Mouse (Mus musculus): ENCODE results near the gene Odf3l1. TPM values are rescaled to one million over a fixed set of nuclear protein-coding genes. Genes with fewer than 3 reads are reported as not detected.
"Not testable (repeated sequence)": the region's sequence is repeated elsewhere in the genome, so short reads cannot be mapped to it uniquely, and the experiment has no call there.

Odf3l1 gene
- total RNA-seq (2021), result not detected
- long read RNA-seq, experiment 1, result 0 reads
- long read RNA-seq, experiment 2, result 0 reads

DNA sequence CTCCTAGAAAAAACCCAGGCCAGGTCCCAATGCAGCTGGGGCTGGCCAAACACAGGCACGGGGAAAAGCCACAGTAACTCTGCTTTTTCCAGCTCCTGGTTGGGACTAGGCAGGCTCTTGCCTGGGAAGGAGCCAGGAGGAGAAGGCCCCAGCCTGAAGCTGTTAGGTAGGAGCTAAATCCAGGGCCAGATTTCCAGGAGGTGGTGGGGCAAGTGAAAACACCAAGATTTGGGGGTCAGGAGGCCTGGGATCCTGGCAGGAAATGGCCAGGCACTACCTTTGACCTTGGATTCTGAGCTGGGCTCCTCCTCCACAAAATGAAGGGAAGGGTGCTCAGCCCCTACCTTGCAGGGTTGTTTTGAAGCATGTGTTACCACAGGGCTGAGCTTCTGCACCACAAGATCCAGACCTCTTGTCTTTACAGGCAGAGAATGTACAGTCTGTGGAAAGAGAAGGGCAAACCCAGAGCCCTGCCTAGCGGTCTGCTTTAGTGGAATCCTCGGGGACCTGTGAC is at the start of gene Odf3l1:
Gene Odf3l1, minus strand, starts transcription at position 464 of the 514 bp plus-strand sequence.
- intact Hi-C loops (cut with DNase I), result no loop called here
- DNase-seq, result no peak

DNA sequence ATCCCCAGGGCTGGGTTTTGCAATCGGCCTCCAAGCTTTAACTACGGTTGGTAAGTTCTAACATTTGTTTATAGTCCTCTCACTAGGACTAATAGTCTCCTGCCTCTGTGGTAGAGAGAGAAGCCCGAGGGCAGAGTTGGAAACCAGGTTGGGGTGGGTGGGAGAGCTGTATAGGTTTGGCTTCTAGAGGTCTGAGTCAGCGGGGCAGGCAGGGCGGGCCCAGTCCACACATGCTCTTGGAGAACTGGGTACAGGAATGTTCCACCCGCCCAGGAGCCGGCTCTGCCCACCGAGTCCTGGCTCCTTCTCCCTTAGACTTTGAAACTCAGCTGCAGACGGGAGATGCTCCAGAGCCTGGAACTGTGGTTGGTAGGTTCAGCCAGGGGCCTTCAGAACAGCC is 49.5 kb upstream of the Odf3l1 start:
- intact Hi-C loops (cut with DNase I), result no loop called here
- peak; percentile 35 to 42 for DNase-seq

DNA sequence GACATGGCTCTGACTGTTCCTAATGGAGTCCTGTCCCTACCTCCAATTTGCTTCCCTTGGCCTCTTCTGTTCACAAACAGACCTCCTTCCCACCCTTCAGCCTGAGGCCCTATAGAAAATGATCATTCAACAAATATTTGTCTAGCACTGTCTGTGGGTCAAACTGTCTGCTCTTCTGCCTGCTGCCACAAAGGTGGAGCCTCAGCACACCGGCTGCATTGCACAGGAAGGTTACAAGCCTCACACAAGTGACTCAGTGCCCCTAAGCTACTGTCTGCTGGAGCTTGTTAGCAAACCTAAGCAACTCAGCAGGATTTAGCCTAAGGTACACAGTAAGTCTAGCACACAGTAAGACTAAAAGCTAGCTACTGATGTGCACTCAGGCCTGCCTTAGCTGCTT is 46.5 kb upstream of the Odf3l1 start:
- DNase-seq, result no peak
- intact Hi-C loops (cut with DNase I), result no loop called here

DNA sequence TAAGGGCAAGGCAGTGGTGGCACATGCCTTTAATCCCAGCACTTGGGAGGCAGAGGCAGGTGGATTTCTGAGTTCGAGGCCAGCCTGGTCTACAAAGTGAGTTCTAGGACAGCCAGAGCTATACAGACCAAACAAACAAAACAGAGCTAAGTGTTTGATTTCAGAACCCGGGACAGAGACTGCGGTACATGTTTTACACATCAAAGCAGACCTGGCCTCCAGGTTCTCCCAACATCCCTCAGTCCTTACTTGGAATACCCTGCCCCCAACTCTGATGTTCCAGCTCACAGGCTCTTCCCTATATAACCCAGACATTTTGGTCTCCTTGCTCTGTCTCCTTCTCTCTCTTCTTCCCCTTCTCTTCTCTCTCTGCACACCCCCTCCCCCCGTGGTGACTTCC is 45.5 kb upstream of the Odf3l1 start:
- intact Hi-C loops (cut with DNase I); DNase-seq: not testable (repeated sequence)

DNA sequence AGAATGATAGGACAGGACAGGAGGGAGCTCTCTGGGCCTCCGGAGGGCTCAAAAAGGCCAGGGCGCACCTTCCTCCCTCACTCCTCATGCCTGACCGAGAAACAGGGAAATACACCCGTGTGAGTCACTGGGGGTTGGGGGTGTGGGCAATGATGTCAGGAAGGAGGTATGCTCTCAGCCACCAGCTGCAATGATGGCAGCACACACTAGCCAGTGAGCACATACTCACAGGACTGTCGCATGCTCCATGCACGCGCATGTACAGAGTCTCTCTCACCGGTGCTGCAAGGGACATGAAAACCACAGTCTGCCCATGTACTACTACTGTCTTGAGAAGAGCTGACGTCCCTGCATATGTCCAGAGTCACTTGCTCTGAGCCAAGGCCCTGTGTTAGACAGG is 43.1 kb upstream of the Odf3l1 start:
- intact Hi-C loops (cut with DNase I), result no loop called here
- DNase-seq, result peak in 1 of 2 experiments; percentile 20

DNA sequence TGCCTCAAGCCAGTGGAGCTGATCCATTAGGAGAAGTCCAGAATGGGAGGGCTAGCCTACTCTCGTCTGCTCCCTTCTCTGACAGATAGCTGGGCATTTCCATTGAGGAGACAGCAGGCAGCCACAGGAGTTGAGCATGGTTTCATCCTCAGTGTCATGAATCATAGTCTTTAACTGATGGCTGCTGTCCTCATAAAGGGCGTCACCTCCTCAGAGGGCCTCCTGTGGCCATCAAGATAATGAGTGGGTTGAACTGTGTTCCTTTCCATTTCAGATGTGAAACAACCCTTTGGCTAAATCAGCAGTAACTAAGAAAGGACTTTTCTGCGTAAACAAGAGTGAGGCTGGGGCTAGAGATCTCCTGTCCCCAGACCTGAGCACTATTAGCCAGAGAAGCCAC is 39.2 kb upstream of the Odf3l1 start:
- DNase-seq, result no peak
- intact Hi-C loops (cut with DNase I), result no loop called here

DNA sequence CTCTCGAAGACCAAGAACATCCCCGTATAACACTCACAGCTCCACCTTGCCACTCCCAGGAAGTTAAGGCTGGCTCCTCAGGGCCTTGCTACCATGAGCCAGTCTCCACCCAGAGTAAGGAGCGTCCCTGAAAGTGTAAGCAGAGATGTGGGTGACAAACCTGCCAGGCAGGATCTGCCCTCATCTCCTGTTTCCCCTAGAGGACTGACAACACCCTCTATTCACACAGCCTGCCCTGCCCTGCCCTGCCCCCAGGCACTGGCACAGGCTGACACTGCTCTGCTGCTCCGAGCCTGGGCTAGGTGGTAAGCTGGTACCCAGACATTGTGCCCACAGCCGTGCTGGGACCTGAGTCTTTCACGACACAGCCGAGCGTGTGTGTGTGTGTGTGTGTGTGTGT is 36.7 kb upstream of the Odf3l1 start:
- intact Hi-C loops (cut with DNase I), result no loop called here
- peak in 1 of 2 experiments; percentile 26 for DNase-seq

DNA sequence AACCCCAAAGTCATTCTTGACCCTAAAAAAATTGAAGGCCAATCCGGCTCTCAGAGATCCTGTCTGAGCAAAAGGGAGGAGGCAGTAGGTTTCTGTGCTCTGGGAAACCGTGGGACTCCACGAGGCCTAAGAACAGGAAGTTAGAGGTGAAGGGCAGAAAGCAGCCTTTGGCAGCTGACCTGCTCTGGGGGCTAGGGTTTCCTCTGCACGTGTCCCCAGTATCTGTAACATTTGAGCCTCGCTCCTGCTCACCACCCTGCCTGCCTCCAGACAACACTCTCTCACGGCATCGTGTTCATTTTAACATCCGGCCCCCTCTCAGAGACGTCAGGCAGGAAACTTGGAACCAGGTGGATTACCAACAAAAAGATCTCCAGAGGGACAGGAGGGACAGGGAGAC is 36.1 kb upstream of the Odf3l1 start:
- intact Hi-C loops (cut with DNase I), result no loop called here
- peak in 1 of 2 experiments; percentile 15 for DNase-seq

DNA sequence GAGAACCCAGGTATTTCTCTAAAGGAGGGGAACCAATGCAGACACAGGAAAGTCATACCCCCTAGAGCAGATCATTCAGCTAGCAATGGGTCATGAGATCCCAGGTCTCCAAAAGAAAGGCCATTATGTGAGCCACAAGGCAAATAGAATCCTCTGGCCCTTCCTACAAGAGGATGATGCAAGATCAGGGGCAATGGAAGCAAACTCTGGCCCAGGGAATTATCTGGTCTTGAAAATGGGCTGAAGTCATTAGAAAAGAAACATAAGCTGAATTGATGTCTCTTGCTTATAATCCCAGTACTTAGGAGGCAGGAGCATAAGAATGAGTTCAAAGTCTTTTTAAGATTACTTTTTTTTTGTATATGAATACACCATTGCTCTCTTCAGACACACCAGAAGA is 35.6 kb upstream of the Odf3l1 start:
- no peak for DNase-seq

DNA sequence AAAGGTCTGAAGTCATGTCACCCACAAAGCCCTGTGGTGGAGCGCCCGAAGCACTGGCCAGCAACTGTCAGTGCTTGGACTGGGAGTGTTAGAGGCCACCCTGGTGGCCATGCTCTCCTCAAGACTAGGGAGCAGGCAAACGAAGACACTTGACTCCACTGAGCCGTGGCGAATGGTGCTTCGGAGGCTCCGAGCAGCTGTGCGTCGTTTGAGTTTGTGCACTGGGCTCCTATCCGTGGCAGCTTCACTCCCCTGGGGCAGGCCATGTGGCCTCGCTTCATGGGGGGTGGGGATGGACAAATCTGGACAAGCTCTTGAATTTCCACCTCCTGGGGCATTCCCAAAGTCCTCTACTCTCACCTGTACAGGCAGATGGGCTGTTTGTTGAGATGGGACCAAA is 34.9 kb upstream of the Odf3l1 start:
- DNase-seq, result no peak
- intact Hi-C loops (cut with DNase I), result loop anchor here (10.0 kb wide), 1 partner anchor 325 kb away; no protein-coding TSS in a partner anchor

More for the DNA sequence above, 35.6 kb upstream of the Odf3l1 start:
- intact Hi-C loops (cut with DNase I), result no loop called here

DNA sequence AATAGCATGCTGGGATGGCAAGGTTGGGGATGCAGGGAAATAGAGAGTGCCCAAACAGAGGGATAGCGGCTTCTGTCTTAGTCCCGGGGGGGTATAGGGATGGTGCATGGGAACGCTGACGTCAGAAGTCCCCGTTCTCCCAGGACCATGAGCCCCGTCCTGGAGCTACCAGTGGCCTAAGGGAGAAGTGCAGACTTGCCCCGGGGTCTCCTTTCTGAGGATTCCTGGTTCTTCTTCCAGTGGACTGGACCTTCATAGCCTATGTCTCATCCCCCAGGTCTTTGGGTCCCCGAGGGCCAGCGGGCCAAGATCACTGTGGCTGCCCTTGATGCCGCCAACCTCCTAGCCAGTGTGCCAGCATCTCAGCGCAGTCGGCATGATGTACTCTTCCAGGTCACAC is 32.3 kb upstream of the Odf3l1 start:
- intact Hi-C loops (cut with DNase I), result loop anchor here (10.0 kb wide), 1 partner anchor 328 kb away; no protein-coding TSS in a partner anchor
- no peak for DNase-seq

DNA sequence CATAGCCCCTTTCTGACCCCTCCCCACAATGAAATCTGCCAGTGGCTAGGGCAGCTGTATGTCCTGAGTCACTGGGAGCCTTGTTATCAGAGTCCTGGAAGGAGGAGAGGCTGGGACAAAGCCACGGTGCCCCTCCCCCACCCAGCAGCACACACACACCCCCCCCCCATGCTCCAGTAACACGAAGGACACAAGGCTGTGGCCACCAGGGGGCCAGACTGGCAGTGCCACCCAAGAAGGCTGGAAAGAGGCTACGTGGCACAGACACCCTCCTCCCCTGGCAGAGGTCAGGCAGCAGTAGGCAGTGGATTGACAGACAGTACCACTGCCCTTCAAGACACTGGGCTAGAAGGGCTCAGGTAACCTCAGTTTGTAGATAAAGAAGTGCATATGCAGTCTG is 29.5 kb upstream of the Odf3l1 start:
- intact Hi-C loops (cut with DNase I), result loop anchor here (5.0 to 10.0 kb wide), 2 partner anchors 33 to 331 kb away; partner anchors contain the start of gene Snx33
- DNase-seq, result no peak

DNA sequence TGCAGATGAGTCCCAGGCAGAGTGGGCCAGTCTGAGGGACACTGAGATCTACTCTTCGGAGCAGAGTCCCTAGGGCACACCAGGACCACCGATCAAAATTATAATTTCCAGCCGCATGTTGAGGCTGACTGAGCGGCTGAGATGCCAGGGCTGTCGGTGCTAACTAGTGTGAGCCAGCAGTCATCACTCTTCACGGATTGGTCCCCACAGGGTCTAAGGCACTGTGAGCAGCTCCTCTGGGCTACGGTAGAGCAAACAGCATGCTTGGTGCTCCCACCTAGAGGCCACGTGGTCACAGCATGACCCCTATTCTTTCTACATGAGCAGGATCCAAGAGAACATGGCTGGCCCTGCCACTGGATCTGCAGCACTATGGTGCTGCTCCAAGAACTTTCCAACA is 28.8 kb upstream of the Odf3l1 start:
- no peak for DNase-seq
- intact Hi-C loops (cut with DNase I), result loop anchor here (5.0 to 10.0 kb wide), 2 partner anchors 34 to 331 kb away; partner anchors contain the start of gene Snx33

DNA sequence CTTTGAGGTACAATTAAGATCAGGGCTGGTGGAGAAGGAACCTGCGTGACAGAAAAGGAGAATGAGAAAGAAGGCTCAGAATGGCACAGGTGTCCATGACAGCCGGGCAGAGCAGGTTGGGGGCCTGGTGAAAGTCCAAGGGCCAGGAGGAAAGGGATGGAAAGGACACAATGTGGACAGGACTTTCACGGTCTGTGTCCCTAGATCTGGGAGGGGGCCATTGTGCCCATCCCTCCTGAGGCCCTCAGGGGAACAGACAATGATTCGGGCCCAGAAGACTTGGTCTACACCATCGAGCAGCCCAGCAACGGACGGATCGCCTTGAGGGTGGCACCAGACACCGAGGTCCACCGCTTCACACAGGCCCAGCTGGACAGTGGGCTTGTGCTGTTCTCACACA is 27.6 kb upstream of the Odf3l1 start:
- intact Hi-C loops (cut with DNase I), result loop anchor here (5.0 to 10.0 kb wide), 2 partner anchors 35 to 333 kb away; partner anchors contain the start of gene Snx33
- DNase-seq, result no peak

DNA sequence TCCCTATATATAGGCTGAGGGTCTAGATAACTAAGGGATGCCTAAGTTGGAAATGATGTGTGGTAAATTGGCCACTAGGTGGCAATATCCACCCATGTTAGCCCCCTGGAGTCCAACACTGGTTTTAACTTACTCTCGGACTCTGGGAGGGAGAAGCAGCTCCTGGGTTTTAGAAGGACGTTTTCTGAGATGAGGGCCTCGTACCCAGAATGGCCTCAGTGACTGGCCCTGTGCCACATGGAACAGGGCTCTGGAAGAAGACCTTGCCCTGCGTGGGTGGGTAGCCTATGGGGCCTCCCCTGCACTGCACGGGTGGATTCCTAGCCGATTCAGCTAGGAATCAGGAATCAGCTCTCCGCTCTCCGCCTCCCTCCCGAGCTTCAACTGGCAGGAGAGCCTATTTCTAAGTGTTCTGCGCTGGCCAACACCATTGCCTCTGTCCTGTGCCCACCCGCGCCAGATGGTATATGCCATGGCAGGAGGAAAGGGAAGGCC is 27.1 kb upstream of the Odf3l1 start:
- intact Hi-C loops (cut with DNase I), result loop anchor here (2.0 to 10.0 kb wide), 3 partner anchors 36 to 333 kb away; partner anchors contain the start of gene Snx33
- DNase-seq, result peak; percentile 43 to 47

DNA sequence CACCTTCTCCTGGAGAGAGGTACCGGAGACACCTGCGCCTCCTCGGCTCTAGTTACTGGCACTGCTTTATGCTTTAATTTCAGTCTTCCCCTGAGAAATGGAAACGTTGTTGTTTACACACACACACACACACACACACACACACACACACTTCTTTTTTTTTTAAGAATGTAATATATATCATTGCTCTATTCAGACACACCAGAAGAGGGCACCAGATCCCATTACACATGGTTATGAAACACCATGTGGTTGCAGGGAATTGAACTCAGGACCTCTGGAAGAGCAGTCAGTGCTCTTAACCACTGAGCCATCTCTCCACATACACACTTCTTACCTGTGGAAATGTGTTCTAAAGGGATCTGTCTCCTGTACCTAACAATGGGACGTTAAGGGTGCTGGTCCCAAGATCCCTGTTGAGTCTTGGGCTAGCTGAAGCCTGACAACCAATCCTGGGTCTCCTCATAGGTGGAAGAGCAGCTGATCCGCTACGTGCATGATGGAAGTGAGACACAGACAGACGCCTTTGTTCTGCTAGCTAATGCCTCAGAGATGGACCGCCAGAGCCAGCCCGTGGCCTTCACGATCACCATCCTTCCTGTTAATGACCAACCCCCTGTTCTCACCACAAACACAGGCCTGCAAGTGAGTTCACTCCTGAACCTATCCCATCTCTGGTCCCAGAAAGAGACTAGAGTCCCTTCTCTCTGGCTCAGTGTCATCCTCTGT is 26.2 kb upstream of the Odf3l1 start:
- DNase-seq, result no peak
- intact Hi-C loops (cut with DNase I), result loop anchor here (2.0 to 10.0 kb wide), 3 partner anchors 37 to 334 kb away; partner anchors contain the start of gene Snx33

DNA sequence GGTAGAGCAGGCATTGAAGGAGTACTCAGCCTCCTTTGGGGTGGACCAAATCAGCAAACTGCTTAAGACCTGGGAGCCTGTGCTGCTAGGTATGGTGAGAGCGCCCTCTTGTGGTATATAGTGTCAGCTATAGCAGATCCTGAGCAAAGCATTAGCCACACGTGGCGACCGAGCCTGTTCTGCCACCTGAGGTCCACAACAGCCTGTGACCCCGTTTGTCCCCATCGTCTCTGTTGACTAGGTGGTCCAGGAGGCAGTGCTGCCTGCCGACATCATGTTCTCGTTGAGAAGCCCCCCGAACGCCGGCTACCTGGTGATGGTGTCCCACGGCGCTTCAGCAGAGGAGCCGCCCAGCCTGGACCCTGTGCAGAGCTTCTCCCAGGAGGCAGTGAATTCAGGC is 25.3 kb upstream of the Odf3l1 start:
- intact Hi-C loops (cut with DNase I), result loop anchor here (2.0 to 10.0 kb wide), 4 partner anchors 37 to 335 kb away; partner anchors contain the start of gene Snx33
- DNase-seq, result peak in 1 of 2 experiments; percentile 59

DNA sequence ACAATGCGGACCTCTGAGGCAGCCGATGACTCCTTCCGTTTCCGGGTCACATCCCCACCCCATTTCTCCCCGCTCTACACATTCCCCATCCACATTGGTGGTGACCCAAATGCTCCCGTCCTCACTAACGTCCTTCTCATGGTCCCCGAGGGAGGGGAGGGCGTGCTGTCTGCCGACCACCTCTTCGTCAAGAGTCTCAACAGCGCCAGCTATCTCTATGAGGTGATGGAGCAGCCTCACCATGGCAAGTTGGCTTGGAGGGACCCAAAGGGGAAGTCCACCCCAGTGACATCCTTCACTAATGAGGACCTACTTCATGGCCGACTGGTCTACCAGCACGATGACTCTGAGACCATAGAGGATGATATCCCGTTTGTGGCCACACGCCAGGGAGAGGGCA is 23.1 kb upstream of the Odf3l1 start:
- intact Hi-C loops (cut with DNase I), result no loop called here
- DNase-seq, result no peak

DNA sequence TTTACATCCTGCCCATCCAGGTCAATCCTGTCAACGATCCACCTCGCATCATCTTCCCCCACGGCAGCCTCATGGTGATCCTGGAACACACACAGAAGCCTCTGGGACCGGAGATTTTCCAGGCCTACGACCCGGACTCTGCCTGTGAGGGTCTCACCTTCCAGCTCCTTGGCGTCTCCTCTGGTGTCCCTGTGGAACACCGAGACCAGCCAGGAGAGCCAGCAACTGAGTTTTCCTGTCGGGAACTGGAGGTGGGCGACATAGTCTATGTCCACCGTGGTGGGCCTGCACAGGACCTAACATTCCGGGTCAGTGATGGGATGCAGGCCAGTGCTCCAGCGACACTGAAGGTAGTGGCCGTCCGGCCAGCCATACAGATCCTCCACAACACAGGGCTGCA is 22.1 kb upstream of the Odf3l1 start:
- DNase-seq, result no peak
- intact Hi-C loops (cut with DNase I), result no loop called here

DNA sequence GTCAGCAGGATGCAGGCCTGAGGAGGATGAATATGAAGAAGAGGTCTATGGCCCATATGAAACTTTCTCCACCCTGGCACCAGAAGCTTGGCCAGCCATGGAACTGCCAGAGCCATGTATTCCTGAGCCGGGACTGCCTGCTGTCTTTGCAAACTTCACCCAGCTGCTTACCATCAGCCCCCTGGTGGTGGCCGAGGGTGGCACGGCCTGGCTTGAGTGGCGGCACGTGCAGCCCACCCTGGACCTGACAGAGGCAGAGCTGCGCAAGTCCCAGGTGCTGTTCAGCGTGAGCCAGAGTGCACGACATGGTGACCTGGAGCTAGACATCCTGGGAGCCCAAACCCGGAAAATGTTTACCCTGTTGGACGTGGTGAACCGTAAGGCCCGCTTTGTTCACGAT is 21.6 kb upstream of the Odf3l1 start:
- intact Hi-C loops (cut with DNase I), result no loop called here
- no peak for DNase-seq

DNA sequence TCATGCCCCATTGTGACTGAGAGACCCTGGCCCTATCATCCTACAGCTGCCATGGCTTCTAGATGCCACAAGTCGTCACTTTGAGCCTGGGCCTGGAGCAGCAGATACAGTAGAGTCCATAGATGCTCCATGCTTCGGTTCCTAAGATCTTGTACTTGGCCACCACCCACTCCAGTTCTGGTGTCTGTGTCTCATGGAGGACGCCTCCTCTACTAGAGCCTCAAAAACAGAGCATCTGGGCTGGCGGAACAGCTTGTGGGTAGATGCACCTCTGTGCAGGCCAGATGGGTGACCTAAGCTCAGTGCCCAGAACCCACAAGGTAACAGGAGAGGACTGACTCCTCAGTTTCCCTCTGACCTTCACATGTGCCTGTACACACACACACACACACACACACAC is 19.8 kb upstream of the Odf3l1 start:
- no peak for DNase-seq

DNA sequence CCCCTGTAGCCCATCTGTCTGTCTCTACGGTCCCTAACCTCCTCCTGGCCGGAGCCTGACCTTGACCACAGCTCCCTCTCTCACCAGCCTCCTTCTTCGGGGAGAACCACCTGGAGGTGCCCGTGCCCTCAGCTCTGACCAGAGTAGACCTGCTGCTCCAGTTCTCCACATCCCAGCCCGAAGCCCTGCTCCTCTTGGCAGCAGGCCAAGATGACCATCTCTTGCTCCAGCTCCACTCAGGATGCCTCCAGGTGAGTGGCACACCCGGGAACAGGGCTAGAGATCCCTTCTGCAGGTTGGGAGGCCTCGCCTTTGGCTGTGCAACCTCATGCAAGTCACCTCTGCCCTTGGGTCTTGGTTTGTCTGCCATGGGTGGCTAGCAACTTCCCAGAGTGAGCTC is 19.0 kb upstream of the Odf3l1 start:
- intact Hi-C loops (cut with DNase I), result no loop called here
- no peak for DNase-seq

More for the DNA sequence above, 19.8 kb upstream of the Odf3l1 start:
- intact Hi-C loops (cut with DNase I), result no loop called here

Data from gastrocnemius, postnatal 36 days (tissue).